Mouse (Mus musculus): ENCODE results near the gene Fam221a.
A peak's percentile ranks its signal among the peaks of the same experiment; 100 is the strongest.

DNA sequence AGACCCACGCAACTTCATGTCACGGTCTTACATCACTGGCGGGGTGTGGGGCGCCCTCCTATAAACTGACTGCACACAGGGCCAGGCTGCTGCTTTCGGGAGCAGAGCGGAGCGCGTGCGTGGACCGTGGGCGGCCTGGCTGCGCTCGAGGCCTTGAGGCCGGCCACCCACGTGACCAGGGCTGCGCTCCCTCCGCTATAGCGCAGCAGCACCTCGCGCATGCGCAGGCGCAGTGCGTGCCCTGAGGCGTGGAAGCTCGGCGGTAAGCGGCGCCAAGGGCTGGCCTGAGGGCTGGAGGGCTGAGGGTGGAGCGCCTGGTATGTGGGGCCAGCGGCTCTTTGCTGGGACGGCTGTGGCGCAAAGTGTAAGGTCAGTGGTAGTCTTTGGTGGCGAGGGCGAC lies 27.8 kb downstream of the Fam221a start, which contains the start of gene Stk31:
- TF ChIP-seq CTCF (IDR thresholded peaks at IDR 0.05; ENCODE audit: low read depth, low read length) (no peak), POLR2A (IDR thresholded peaks at IDR 0.05; ENCODE audit: insufficient read depth, low read length) (no peak), EP300 (IDR thresholded peaks at IDR 0.05; ENCODE audit: insufficient read depth, low read depth, low read length) (0 out of 2 replicates have a peak, but pooled peaks have one; percentile 49)

Measured in ES-Bruce4 (cell line).